Mouse (Mus musculus): ENCODE data around the gene Mylpf. TPM values are rescaled to one million over a fixed set of nuclear protein-coding genes. Genes with fewer than 3 reads are reported as not detected.

Gene Mylpf
- polyA plus RNA-seq, 1 experiment from 2014 or later, result 12.6 TPM

DNA sequence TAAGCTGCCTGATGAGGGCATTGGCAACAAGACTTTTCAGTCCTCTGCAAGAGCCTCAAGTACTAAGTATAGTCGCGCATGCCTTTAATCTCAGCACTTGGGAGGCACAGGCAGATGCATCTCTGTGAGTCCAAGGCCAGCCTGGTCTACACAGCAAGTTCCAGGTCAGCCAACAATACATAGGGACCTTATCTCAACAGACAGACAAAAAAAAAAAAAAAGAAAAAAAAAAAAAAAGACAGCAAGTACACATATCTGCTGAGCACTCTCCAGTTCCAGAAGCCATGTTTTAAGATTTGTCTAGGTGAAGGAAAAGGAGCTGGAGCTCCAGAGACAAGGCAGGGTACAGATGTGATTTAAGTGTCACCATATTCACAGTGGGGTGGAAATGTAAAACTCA lies 47.3 kb downstream of the Mylpf start:
- Histone ChIP-seq H3K27ac (replicated peaks) (no peak overlapping the region), H3K4me1 (peaks cover 28% of the 10 kb centered on the region), H3K4me3 (no peak overlapping the region), H3K9me3 (no peaks in the 10 kb centered on the region), H3K9ac (replicated peaks) (no peak overlapping the region), H3K4me2 (replicated peaks) (no peak overlapping the region), H3K27me3 (no peaks in the 10 kb centered on the region), H3K36me3 (peaks cover 27% of the 10 kb centered on the region)
- WGBS, result 96% methylated on average over 2 of the region's 2 CpGs
- ATAC-seq (ENCODE audit: low FRiP score, low read depth), result no peak

DNA sequence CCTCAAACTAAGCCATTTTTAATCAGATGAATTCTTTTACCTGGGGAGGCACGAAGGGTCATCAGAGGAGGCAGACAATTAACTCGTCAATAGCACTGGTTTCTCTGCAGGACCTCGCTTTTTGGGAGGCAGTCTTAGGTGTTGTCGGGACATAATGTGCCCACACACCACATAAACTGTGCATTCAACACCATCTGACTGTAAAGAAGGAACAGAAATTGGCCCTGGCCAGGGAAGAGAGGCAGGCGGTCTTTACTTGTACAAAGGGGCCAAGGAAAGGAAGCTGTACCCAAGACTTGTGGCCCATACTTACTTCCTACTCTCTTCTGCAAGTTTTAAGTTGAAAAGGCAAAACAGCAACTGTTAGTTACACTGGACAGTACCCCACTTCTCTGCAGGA lies 47.8 kb downstream of the Mylpf start:
- Histone ChIP-seq H3K4me2 (replicated peaks) (no peak overlapping the region), H3K4me3 (no peak overlapping the region), H3K9ac (replicated peaks) (no peak overlapping the region), H3K9me3 (no peaks in the 10 kb centered on the region), H3K36me3 (peaks cover 25% of the 10 kb centered on the region), H3K27me3 (no peaks in the 10 kb centered on the region), H3K27ac (replicated peaks) (no peak overlapping the region), H3K4me1 (peaks cover 32% of the 10 kb centered on the region)
- WGBS, result 94% methylated on average over 5 of the region's 5 CpGs
- ATAC-seq (ENCODE audit: low FRiP score, low read depth), result no peak

DNA sequence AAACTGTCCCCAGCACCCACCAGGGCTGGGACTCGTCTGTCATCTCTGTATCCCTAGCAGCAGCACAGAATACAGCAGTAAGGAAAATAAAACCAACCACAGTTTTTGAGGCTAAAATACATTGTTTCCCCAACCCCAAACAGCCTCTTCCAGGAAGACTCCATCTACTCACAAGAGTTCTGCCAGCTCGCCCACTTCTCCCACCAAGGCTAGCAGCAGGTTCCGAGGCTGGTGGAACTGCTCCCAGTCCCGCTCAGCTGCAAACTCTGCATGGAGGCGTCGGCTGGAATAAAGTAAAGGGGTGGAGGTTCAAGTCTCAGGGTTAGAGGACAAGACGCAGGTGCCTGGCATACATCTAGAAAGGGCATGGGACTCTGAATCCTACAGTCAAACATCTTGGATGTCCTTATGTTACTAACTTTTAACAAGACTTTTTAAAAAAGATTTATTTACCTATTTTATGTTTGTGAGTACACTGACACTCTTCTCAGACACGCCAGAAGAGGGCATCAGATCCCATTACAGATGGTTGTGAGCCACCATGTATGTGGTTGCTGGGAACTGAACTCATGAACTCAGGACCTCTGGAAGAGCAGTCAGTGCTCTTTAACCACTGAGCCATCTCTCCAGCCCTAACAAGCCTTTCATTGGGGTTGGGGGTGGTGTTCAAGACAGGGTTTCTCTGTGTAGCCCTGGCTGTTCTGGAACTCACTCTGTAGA lies 50.7 kb downstream of the Mylpf start:
- Histone ChIP-seq H3K36me3 (peaks cover 25% of the 10 kb centered on the region), H3K9ac (replicated peaks) (no peak overlapping the region; the same call in 1 of the 2 replicates), H3K4me2 (replicated peaks) (peak overlapping the region; percentile 90), H3K4me3 (peak overlapping the region; percentile 74), H3K27me3 (no peaks in the 10 kb centered on the region), H3K9me3 (no peaks in the 10 kb centered on the region), H3K4me1 (peaks cover 30% of the 10 kb centered on the region), H3K27ac (replicated peaks) (no peak overlapping the region)
- 76% methylated on average over 8 of the region's 8 CpGs for WGBS
- no peak for ATAC-seq (ENCODE audit: low FRiP score, low read depth)

DNA sequence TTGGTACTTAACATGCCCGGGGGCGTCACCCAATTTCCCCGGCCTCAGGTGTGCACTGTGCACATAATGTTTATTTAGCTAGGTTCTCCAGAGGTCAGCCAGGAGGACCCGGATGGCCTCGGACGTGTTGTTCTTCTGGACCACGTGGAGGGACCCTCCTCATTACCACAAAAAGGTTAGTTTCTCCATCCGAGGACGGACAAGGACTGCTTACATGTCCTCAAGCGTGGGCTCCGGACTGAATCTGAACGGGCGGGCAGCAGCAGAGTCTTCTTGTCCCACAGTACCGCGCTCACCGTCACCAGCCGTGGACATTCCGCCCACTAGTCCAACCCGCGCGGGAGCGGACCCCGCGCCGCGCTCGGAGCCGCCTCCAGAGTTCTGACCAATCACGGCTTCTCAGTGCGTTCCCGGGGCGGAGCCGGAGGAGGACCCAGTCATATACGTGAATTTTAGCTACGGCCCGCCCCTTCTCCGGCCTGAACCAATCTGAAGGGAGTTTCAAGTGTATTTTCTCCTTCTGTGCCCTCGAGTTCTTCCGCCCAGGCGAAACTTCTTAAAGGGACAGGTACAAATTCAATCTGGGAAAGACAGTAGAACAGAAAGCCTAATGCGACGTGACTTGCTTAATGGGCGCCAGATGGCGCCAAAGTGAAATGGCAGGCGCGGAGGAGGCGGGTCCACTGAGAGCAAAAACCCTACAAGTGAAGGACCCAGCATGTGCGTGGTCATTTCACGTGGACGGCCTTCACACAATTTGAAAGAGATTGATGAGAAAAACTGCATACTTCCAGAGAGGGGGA lies 51.8 kb downstream of the Mylpf start, which contains the start of gene Dctpp1:
Gene Dctpp1 (minus strand): TSS at position 401 of the 803 bp plus-strand sequence.
- Histone ChIP-seq H3K9me3 (no peaks in the 10 kb centered on the region), H3K4me3 (peak within 1 kb of the TSS; percentile 74), H3K27me3 (no peaks in the 10 kb centered on the region), H3K4me1 (peaks cover 20% of the 10 kb centered on the region), H3K4me2 (replicated peaks) (peak within 1 kb of the TSS; percentile 90), H3K27ac (replicated peaks) (0 out of 2 replicates have a peak within 1 kb of the TSS, but pooled peaks have one; percentile 35), H3K9ac (replicated peaks) (peak within 1 kb of the TSS; percentile 67), H3K36me3 (peaks cover 25% of the 10 kb centered on the region)
- ATAC-seq (ENCODE audit: low FRiP score, low read depth), result peak; percentile 99
- under 1% methylated on average over 50 of the region's 50 CpGs for WGBS

DNA sequence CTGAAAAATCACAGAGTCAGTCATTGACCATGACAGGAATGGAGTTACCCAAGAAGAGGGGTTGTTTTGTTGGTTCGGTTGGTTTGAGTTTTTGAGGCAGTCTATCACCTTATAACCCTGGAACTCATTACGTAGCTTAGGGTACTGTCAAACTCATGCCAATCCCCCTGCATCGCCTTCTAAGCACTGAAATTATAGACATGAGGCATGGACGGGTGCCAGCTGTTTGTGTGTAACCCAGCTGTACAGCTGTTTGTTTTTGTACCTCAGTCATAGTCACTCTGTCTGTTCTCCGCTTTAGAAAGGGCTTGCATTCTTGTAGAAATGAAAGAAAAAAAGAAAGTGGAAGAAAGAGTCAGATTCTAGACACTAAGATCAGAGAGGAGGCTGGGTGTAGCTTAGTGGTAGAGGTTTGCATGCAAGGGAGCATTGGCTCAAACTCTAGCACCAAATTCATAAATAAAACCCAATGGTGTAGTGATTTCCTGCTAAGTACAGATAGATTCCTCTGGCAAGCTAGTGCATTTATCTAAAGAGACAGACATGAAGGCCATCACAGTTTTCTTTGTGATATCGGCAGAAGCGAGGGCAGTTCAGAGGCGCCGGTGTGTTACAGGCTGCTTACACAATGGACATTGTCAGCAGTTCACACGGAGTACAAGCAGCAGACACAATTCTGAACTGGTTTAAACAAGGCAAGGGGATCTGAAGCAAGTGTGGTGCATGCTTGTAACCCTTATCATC lies 53.7 kb downstream of the Mylpf start:
- no peak overlapping the region for H3K4me2 ChIP-seq (replicated peaks)

DNA sequence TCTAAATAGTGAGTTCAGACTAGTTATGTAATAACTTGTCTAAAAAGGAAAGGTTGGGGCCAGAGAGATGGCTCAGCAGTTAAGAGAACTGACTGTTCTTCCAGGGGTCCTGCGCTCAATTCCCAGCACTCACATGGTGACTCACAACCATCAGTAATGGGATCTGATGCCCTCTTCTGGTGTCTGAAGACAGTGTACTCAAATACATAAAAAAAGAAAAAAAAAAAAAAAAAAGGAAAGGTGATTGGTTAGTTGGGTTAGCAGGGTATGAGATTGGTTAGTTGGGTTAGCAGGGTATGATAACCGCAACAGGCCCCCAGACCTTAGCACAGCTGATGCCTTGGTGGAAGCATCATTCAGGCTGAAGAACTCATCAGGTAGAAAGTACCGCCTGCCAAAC lies 54.8 kb downstream of the Mylpf start:
- Histone ChIP-seq H3K9ac (replicated peaks) (no peak overlapping the region), H3K27ac (replicated peaks) (no peak overlapping the region), H3K4me1 (peaks cover 20% of the 10 kb centered on the region), H3K36me3 (peaks cover 3% of the 10 kb centered on the region; the same call in 1 of the 2 replicates), H3K4me2 (replicated peaks) (no peak overlapping the region), H3K9me3 (0 out of 2 replicates have a peak, but pooled peaks cover 3% of the 10 kb centered on the region), H3K27me3 (no peaks in the 10 kb centered on the region), H3K4me3 (no peak overlapping the region)
- 90% methylated on average over 3 of the region's 3 CpGs for WGBS
- no peak for ATAC-seq (ENCODE audit: low FRiP score, low read depth)

More for the DNA sequence above, 53.7 kb downstream of the Mylpf start:
- 82% methylated on average over 10 of the region's 10 CpGs for WGBS
- no peak for ATAC-seq (ENCODE audit: low FRiP score, low read depth)
- Histone ChIP-seq H3K9ac (replicated peaks) (no peak overlapping the region), H3K4me1 (peaks cover 20% of the 10 kb centered on the region), H3K27ac (replicated peaks) (no peak overlapping the region), H3K4me3 (no peak overlapping the region), H3K9me3 (no peaks in the 10 kb centered on the region), H3K27me3 (no peaks in the 10 kb centered on the region), H3K36me3 (peaks cover 12% of the 10 kb centered on the region; the same call in 1 of the 2 replicates)

Other genes starting within 250 kb of the Mylpf start
- gene Cdipt, start 233.0 kb upstream of the Mylpf start, polyA plus RNA-seq (2016; fragmentation: Nextera tagmentation; extraction: Ambion mirVana), result 81.1 and 87.2 TPM in 2 replicates
- gene Cdiptos, start 232.8 kb upstream of the Mylpf start, polyA plus RNA-seq (2016; fragmentation: Nextera tagmentation; extraction: Ambion mirVana), result 1.0 and 1.3 TPM in 2 replicates
- 5.0 and 5.8 TPM in 2 replicates for gene Mvp, start 194.3 kb upstream of the Mylpf start, polyA plus RNA-seq (2016; fragmentation: Nextera tagmentation; extraction: Ambion mirVana)
- gene Pagr1b, start 192.4 kb upstream of the Mylpf start, polyA plus RNA-seq (2016; fragmentation: Nextera tagmentation; extraction: Ambion mirVana), result 0.32 and 0.39 TPM in 2 replicates
- 53.1 and 65.0 TPM in 2 replicates for gene Pagr1a, start 191.5 kb upstream of the Mylpf start, polyA plus RNA-seq (2016; fragmentation: Nextera tagmentation; extraction: Ambion mirVana)
- 56.8 and 66.8 TPM in 2 replicates for gene Gm42742, start 187.8 kb upstream of the Mylpf start, polyA plus RNA-seq (2016; fragmentation: Nextera tagmentation; extraction: Ambion mirVana)
- 4.3 and 5.5 TPM in 2 replicates for gene Prrt2, start 187.7 kb upstream of the Mylpf start, polyA plus RNA-seq (2016; fragmentation: Nextera tagmentation; extraction: Ambion mirVana)
- gene Maz, start 181.9 kb upstream of the Mylpf start, polyA plus RNA-seq (2016; fragmentation: Nextera tagmentation; extraction: Ambion mirVana), result 118 and 133 TPM in 2 replicates
- gene Kif22, start 166.4 kb upstream of the Mylpf start, polyA plus RNA-seq (2016; fragmentation: Nextera tagmentation; extraction: Ambion mirVana), result 129 and 136 TPM in 2 replicates
- gene Zg16, start 121.6 kb upstream of the Mylpf start, polyA plus RNA-seq (2016; fragmentation: Nextera tagmentation; extraction: Ambion mirVana), result not detected in 2 replicates
- gene AI467606, start 117.5 kb upstream of the Mylpf start, polyA plus RNA-seq (2016; fragmentation: Nextera tagmentation; extraction: Ambion mirVana), result 1.1 and 1.5 TPM in 2 replicates
- 2.5 and 4.2 TPM in 2 replicates for gene Qprt, start 86.7 kb upstream of the Mylpf start, polyA plus RNA-seq (2016; fragmentation: Nextera tagmentation; extraction: Ambion mirVana)
- gene Spn, start 71.1 kb upstream of the Mylpf start, polyA plus RNA-seq (2016; fragmentation: Nextera tagmentation; extraction: Ambion mirVana), result 0.10 and 0.13 TPM in 2 replicates
- gene Cd2bp2, start 12.8 kb upstream of the Mylpf start, polyA plus RNA-seq (2016; fragmentation: Nextera tagmentation; extraction: Ambion mirVana), result 98.9 and 103 TPM in 2 replicates
- gene Tbc1d10b, start 422 bp upstream of the Mylpf start, polyA plus RNA-seq (2016; fragmentation: Nextera tagmentation; extraction: Ambion mirVana), result 42.9 and 44.4 TPM in 2 replicates
- 79.4 and 82.0 TPM in 2 replicates for gene Zfp553, start 24.2 kb downstream of the Mylpf start, polyA plus RNA-seq (2016; fragmentation: Nextera tagmentation; extraction: Ambion mirVana)
- 38.6 and 41.1 TPM in 2 replicates for gene Sept1, start 24.2 kb downstream of the Mylpf start, polyA plus RNA-seq (2016; fragmentation: Nextera tagmentation; extraction: Ambion mirVana)
- 55.0 and 62.0 TPM in 2 replicates for gene Zfp771, start 35.4 kb downstream of the Mylpf start, polyA plus RNA-seq (2016; fragmentation: Nextera tagmentation; extraction: Ambion mirVana)
- gene Dctpp1, start 51.8 kb downstream of the Mylpf start, polyA plus RNA-seq (2016; fragmentation: Nextera tagmentation; extraction: Ambion mirVana), result 165 and 174 TPM in 2 replicates
- 71.4 and 72.7 TPM in 2 replicates for gene Sephs2, start 65.2 kb downstream of the Mylpf start, polyA plus RNA-seq (2016; fragmentation: Nextera tagmentation; extraction: Ambion mirVana)
- 0.46 and 0.52 TPM in 2 replicates for gene Itgal, start 87.4 kb downstream of the Mylpf start, polyA plus RNA-seq (2016; fragmentation: Nextera tagmentation; extraction: Ambion mirVana)
- 20.5 and 22.3 TPM in 2 replicates for gene Zfp768, start 136.7 kb downstream of the Mylpf start, polyA plus RNA-seq (2016; fragmentation: Nextera tagmentation; extraction: Ambion mirVana)
- 9.0 and 10.2 TPM in 2 replicates for gene Zfp747, start 167.2 kb downstream of the Mylpf start, polyA plus RNA-seq (2016; fragmentation: Nextera tagmentation; extraction: Ambion mirVana)
- gene 9130019O22Rik, start 178.3 kb downstream of the Mylpf start, polyA plus RNA-seq (2016; fragmentation: Nextera tagmentation; extraction: Ambion mirVana), result 5.8 and 7.2 TPM in 2 replicates
- gene E430018J23Rik, start 184.7 kb downstream of the Mylpf start, polyA plus RNA-seq (2016; fragmentation: Nextera tagmentation; extraction: Ambion mirVana), result 6.9 and 7.1 TPM in 2 replicates
- 6.7 and 6.8 TPM in 2 replicates for gene Zfp764, start 197.9 kb downstream of the Mylpf start, polyA plus RNA-seq (2016; fragmentation: Nextera tagmentation; extraction: Ambion mirVana)
- 31.9 and 34.0 TPM in 2 replicates for gene Zfp688, start 213.2 kb downstream of the Mylpf start, polyA plus RNA-seq (2016; fragmentation: Nextera tagmentation; extraction: Ambion mirVana)
- 18.2 and 19.3 TPM in 2 replicates for gene Zfp689, start 240.3 kb downstream of the Mylpf start, polyA plus RNA-seq (2016; fragmentation: Nextera tagmentation; extraction: Ambion mirVana)